Mouse (Mus musculus): ENCODE results near the gene Esp16. TPM values are rescaled to one million over a fixed set of nuclear protein-coding genes. Genes with fewer than 3 reads are reported as not detected.
"Not testable (repeated sequence)": the region's sequence is repeated elsewhere in the genome, so short reads cannot be mapped to it uniquely, and the experiment has no call there.

Gene Esp16
- polyA plus RNA-seq (2012; ENCODE audit: insufficient read depth, insufficient read length, missing spikeins): not detected in 2 replicates

DNA sequence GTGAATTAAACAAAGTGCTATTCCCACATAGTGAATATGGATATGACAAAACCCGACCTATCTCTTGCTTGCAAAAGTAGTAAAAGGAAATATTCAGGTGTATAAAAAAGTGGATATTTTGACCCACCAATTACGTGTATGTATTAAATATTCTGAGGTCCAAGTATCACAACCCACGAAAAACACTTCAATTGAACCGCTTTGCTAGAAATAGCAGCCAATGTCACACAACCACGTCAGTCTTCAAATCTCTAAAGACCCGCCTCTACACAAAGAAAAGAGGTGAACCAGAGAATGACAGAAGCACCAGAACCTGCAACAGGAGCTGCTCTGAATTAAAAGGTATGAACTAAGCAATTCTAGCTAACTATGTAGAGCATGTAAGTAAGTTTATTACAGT is at the start of gene Esp16:
Gene Esp16, plus strand, starts transcription at position 301 of the 400 bp plus-strand sequence.
- H3K27ac ChIP-seq (ENCODE audit: insufficient read depth, low read depth, low read length); H3K4me1 ChIP-seq (ENCODE audit: control insufficient read depth, insufficient read depth, low read length); H3K4me3 ChIP-seq (ENCODE audit: insufficient read depth, low read length): not testable (repeated sequence)

DNA sequence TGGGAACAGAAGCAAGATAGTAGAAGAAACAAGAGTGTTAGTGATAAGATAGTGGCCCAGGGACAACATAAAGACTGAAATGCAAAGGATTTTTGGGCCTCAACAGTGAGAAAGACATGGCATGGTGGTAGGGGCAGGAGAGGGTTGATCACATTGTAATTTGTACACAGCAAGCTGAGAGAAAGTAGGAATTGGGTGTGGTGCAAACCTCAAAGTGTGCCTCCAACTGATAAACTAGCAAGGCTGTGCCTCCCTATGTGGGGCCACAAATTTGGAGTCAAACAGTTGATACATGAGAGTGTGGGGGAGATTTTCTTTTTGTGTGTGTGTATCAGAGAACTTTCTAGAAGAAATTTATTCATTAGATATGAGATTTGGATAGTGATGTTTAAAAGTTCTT is 37.9 kb upstream of the Esp16 start:
- not testable (repeated sequence) for H3K4me1 ChIP-seq (ENCODE audit: control insufficient read depth, insufficient read depth, low read length); H3K27ac ChIP-seq (ENCODE audit: insufficient read depth, low read depth, low read length); H3K4me3 ChIP-seq (ENCODE audit: insufficient read depth, low read length)

Other genes starting within 250 kb of the Esp16 start
- not detected in 2 replicates for gene Esp18, start 129.8 kb upstream of the Esp16 start, polyA plus RNA-seq (2012; ENCODE audit: insufficient read depth, insufficient read length, missing spikeins)
- not detected in 2 replicates for gene Esp15, start 104.8 kb downstream of the Esp16 start, polyA plus RNA-seq (2012; ENCODE audit: insufficient read depth, insufficient read length, missing spikeins)